Mouse (Mus musculus) midbrain, embryonic 15.5 days (tissue): ENCODE measurements around the gene Clip2. TPM values are rescaled to one million over a fixed set of nuclear protein-coding genes. Genes with fewer than 3 reads are reported as not detected.
"Not testable (repeated sequence)": the region's sequence is repeated elsewhere in the genome, so short reads cannot be mapped to it uniquely, and the experiment has no call there.

Experiments used
- ATAC-seq: fragments of 200-750 bp; cut with Nextera tagmentation; replicated peaks from 2 replicates; pipeline ENCODE4 v1.8.0; 2017; ENCODE audit warnings: moderate TSS enrichment
- H3K27ac ChIP-seq: fragments of 300-500 bp; sonication (generic); 2 replicates; pipeline ENCODE4 v1.5.1; 2015; ENCODE audit warnings: mild to moderate bottlenecking, inconsistent platforms
- H3K27me3 ChIP-seq: fragments of 300-500 bp; sonication (generic); replicated peaks from 2 replicates; pipeline ENCODE4 v1.6.1; 2015; ENCODE audit warnings: inconsistent platforms
- H3K36me3 ChIP-seq: fragments of 300-500 bp; sonication (generic); replicated peaks from 2 replicates; pipeline ENCODE4 v1.6.1; 2015; ENCODE audit warnings: inconsistent platforms
- H3K4me1 ChIP-seq: fragments of 300-500 bp; sonication (generic); 2 replicates; pipeline ENCODE4 v1.6.1; 2015; ENCODE audit warnings: inconsistent platforms
- H3K4me2 ChIP-seq: fragments of 300-500 bp; sonication (generic); 2 replicates; pipeline ENCODE4 v1.6.1; 2015; ENCODE audit warnings: inconsistent platforms, mild to moderate bottlenecking, moderate library complexity
- H3K4me3 ChIP-seq: fragments of 300-500 bp; sonication (generic); 2 replicates; pipeline ENCODE4 v1.5.1; 2015; ENCODE audit warnings: mild to moderate bottlenecking, inconsistent platforms
- H3K9ac ChIP-seq: fragments of 300-500 bp; sonication (generic); 2 replicates; pipeline ENCODE4 v1.6.1; 2015; ENCODE audit warnings: mild to moderate bottlenecking, inconsistent platforms
- H3K9me3 ChIP-seq: fragments of 300-500 bp; sonication (generic); 2 replicates; pipeline ENCODE4 v1.6.1; 2016; ENCODE audit warnings: inconsistent platforms
- WGBS: fragments of 180-500 bp; shearing (Covaris S2); methylation state at CpG from one replicate; pipeline ENCODE4 v1.1.7; 2015; ENCODE audit warnings: mixed read lengths; 5-methylcytosine and 5-hydroxymethylcytosine counted together
- polyA plus RNA-seq: library from polyadenylated mRNA; unstranded; fragments of >200 nt; fragmentation: Nextera tagmentation; extraction: Ambion mirVana; gene quantifications from 2 replicates; pipeline ENCODE4 v1.2.1, GENCODE M21; 2015

Clip2 gene
- polyA plus RNA-seq, 1 experiment from 2014 or later, result 16.9 TPM

GRCm38 (mm10) chr5:134460546-134460945 is 91.7 kb downstream of the Clip2 start:
- H3K9ac ChIP-seq, result no peak overlapping the region
- no peaks in the 10 kb centered on the region for H3K4me1 ChIP-seq
- 95% methylated on average over 4 of the region's 4 CpGs for WGBS
- no peak overlapping the region for H3K27ac ChIP-seq
- no peaks in the 10 kb centered on the region for H3K27me3 ChIP-seq
- no peak overlapping the region for H3K4me3 ChIP-seq
- no peak for ATAC-seq
- no peak overlapping the region for H3K4me2 ChIP-seq
- H3K36me3 ChIP-seq, result no peaks in the 10 kb centered on the region
- H3K9me3 ChIP-seq, result no peaks in the 10 kb centered on the region

GRCm38 (mm10) chr5:134459096-134459495 is 93.1 kb downstream of the Clip2 start:
- no peaks in the 10 kb centered on the region for H3K9me3 ChIP-seq

GRCm38 (mm10) chr5:134458416-134458815 is 93.8 kb downstream of the Clip2 start:
- Histone ChIP-seq H3K9ac (no peak overlapping the region), H3K9me3 (no peaks in the 10 kb centered on the region), H3K4me1 (peaks cover 20% of the 10 kb centered on the region), H3K4me3 (no peak overlapping the region), H3K27me3 (no peaks in the 10 kb centered on the region), H3K4me2 (no peak overlapping the region), H3K27ac (no peak overlapping the region), H3K36me3 (no peaks in the 10 kb centered on the region)
- WGBS, result 97% methylated on average over 3 of the region's 3 CpGs
- ATAC-seq, result no peak

More at GRCm38 (mm10) chr5:134459096-134459495, 93.1 kb downstream of the Clip2 start:
- H3K27ac ChIP-seq, result no peak overlapping the region
- no peaks in the 10 kb centered on the region for H3K27me3 ChIP-seq
- no peak for ATAC-seq
- no peak overlapping the region for H3K4me3 ChIP-seq
- no peak overlapping the region for H3K4me2 ChIP-seq
- H3K36me3 ChIP-seq, result no peaks in the 10 kb centered on the region
- 88% methylated on average over 7 of the region's 7 CpGs for WGBS
- H3K9ac ChIP-seq, result no peak overlapping the region
- H3K4me1 ChIP-seq, result peaks cover 14% of the 10 kb centered on the region

GRCm38 (mm10) chr5:134457371-134457770 is 94.9 kb downstream of the Clip2 start:
- Histone ChIP-seq H3K36me3 (no peaks in the 10 kb centered on the region), H3K4me3 (no peak overlapping the region), H3K27ac (no peak overlapping the region)

GRCm38 (mm10) chr5:134456503-134456962 is 95.7 kb downstream of the Clip2 start, which contains the start of gene Gtf2ird1:
Gene Gtf2ird1, minus strand, starts transcription at chr5:134456716.
- Histone ChIP-seq H3K9ac (peak within 1 kb of the TSS; percentile 94), H3K4me2 (peak within 1 kb of the TSS; percentile 66), H3K27ac (peak within 1 kb of the TSS; percentile 91), H3K9me3 (no peaks in the 10 kb centered on the region), H3K36me3 (no peaks in the 10 kb centered on the region; the same call in 1 of the 2 replicates), H3K4me3 (peak within 1 kb of the TSS; percentile 88), H3K27me3 (no peaks in the 10 kb centered on the region), H3K4me1 (peaks cover 25% of the 10 kb centered on the region)
- 1% methylated on average over 42 of the region's 44 CpGs for WGBS
- peak; percentile 90 for ATAC-seq

More at GRCm38 (mm10) chr5:134457371-134457770, 94.9 kb downstream of the Clip2 start:
- Histone ChIP-seq H3K9ac (no peak overlapping the region), H3K4me1 (peaks cover 25% of the 10 kb centered on the region), H3K27me3 (no peaks in the 10 kb centered on the region), H3K9me3 (no peaks in the 10 kb centered on the region), H3K4me2 (no peak overlapping the region)
- 92% methylated on average over 2 of the region's 2 CpGs for WGBS
- no peak for ATAC-seq

GRCm38 (mm10) chr5:134455914-134456423 is 96.3 kb downstream of the Clip2 start:
- peak overlapping the region; percentile 88 for H3K4me3 ChIP-seq
- peak overlapping the region; percentile 91 for H3K27ac ChIP-seq
- peaks cover 25% of the 10 kb centered on the region for H3K4me1 ChIP-seq
- no peaks in the 10 kb centered on the region for H3K9me3 ChIP-seq
- 0% methylated on average over 17 of the region's 17 CpGs for WGBS
- peak overlapping the region; percentile 94 for H3K9ac ChIP-seq
- no peaks in the 10 kb centered on the region for H3K27me3 ChIP-seq
- peak; percentile 73 for ATAC-seq
- no peaks in the 10 kb centered on the region; the same call in 1 of the 2 replicates for H3K36me3 ChIP-seq
- H3K4me2 ChIP-seq, result peak overlapping the region; percentile 66

- Histone ChIP-seq H3K4me3 (peak overlapping the region; percentile 88), H3K27me3 (no peaks in the 10 kb centered on the region), H3K9ac (peak overlapping the region; percentile 94), H3K9me3 (no peaks in the 10 kb centered on the region), H3K4me1 (peaks cover 25% of the 10 kb centered on the region), H3K4me2 (peak overlapping the region; percentile 66), H3K36me3 (no peaks in the 10 kb centered on the region; the same call in 1 of the 2 replicates), H3K27ac (peak overlapping the region; percentile 91)
- peak; percentile 57 for ATAC-seq
- under 1% methylated on average over 21 of the region's 21 CpGs for WGBS
Measured at GRCm38 (mm10) chr5:134455186-134455895, 96.9 kb downstream of the Clip2 start.

GRCm38 (mm10) chr5:134454421-134454820 is 97.8 kb downstream of the Clip2 start:
- H3K4me2 ChIP-seq, result peak overlapping the region; percentile 66
- H3K36me3 ChIP-seq, result no peaks in the 10 kb centered on the region; the same call in 1 of the 2 replicates
- peak overlapping the region; percentile 94 for H3K9ac ChIP-seq
- WGBS, result 14% methylated on average over 9 of the region's 9 CpGs
- no peaks in the 10 kb centered on the region for H3K9me3 ChIP-seq
- ATAC-seq, result no peak
- H3K27me3 ChIP-seq, result no peaks in the 10 kb centered on the region
- H3K4me1 ChIP-seq, result peaks cover 25% of the 10 kb centered on the region
- peak overlapping the region; percentile 88 for H3K4me3 ChIP-seq
- H3K27ac ChIP-seq, result peak overlapping the region; percentile 91

GRCm38 (mm10) chr5:134453577-134453976 is 98.7 kb downstream of the Clip2 start:
- Histone ChIP-seq H3K27ac (no peak overlapping the region), H3K27me3 (no peaks in the 10 kb centered on the region), H3K9ac (no peak overlapping the region), H3K9me3 (no peaks in the 10 kb centered on the region), H3K36me3 (no peaks in the 10 kb centered on the region; the same call in 1 of the 2 replicates), H3K4me3 (no peak overlapping the region), H3K4me1 (peaks cover 25% of the 10 kb centered on the region), H3K4me2 (peak overlapping the region; percentile 66; the same call in 1 of the 2 replicates)
- ATAC-seq, result no peak
- WGBS, result 17% methylated on average over 1 of the region's 1 CpGs

GRCm38 (mm10) chr5:134446755-134447154 is 105.5 kb downstream of the Clip2 start:
- not testable (repeated sequence) for ATAC-seq, H3K4me1 ChIP-seq, H3K27ac ChIP-seq, H3K9ac ChIP-seq, H3K4me2 ChIP-seq, H3K27me3 ChIP-seq, H3K9me3 ChIP-seq, H3K4me3 ChIP-seq, H3K36me3 ChIP-seq
- WGBS, result 96% methylated on average over 4 of the region's 4 CpGs

GRCm38 (mm10) chr5:134445895-134446294 is 106.3 kb downstream of the Clip2 start:
- Histone ChIP-seq H3K4me2 (no peak overlapping the region), H3K36me3 (0 out of 2 replicates have a peak, but pooled peaks cover 4% of the 10 kb centered on the region), H3K4me1 (peaks cover 10% of the 10 kb centered on the region), H3K27ac (no peak overlapping the region), H3K9me3 (no peaks in the 10 kb centered on the region), H3K4me3 (no peak overlapping the region), H3K9ac (no peak overlapping the region), H3K27me3 (no peaks in the 10 kb centered on the region)
- WGBS, result 68% methylated on average over 10 of the region's 10 CpGs
- ATAC-seq, result no peak

GRCm38 (mm10) chr5:134445208-134445831 is 106.9 kb downstream of the Clip2 start:
- Histone ChIP-seq H3K4me1 (peaks cover 12% of the 10 kb centered on the region), H3K27me3 (no peaks in the 10 kb centered on the region), H3K9me3 (no peaks in the 10 kb centered on the region), H3K36me3 (0 out of 2 replicates have a peak, but pooled peaks cover 4% of the 10 kb centered on the region), H3K9ac (no peak overlapping the region), H3K4me2 (no peak overlapping the region), H3K27ac (no peak overlapping the region), H3K4me3 (no peak overlapping the region)
- ATAC-seq, result no peak
- 74% methylated on average over 10 of the region's 10 CpGs for WGBS
